Mouse (Mus musculus) left cerebral cortex, postnatal 10 days (tissue): Measurements from ENCODE around the gene Dpp6. TPM values are rescaled to one million over a fixed set of nuclear protein-coding genes. Genes with fewer than 3 reads are reported as not detected.

ENCODE experiments used
- DNase-seq, 2 experiments: peaks; one replicate each; pipeline ENCODE4 v3.0.0; 2021 to 2022; ENCODE audit warnings: low spot score in 2 of 2, mixed read lengths in 1 of 2; ENCODE audit errors: extremely low spot score in 1 of 2
- intact Hi-C: fragments of 180-260 bp; cut with DNase I; formaldehyde crosslinking; loops from one replicate; pipeline ENCODE4 v1.15.1; 2025
- total RNA-seq, 2 experiments: library from RNA; stranded (reverse); gene quantifications; 2 replicates each; pipeline ENCODE4 v1.2.3; 2021

Dpp6 gene
- total RNA-seq, 2 experiments from 2014 or later = 180 to 184 TPM

- DNase-seq = no peak
- intact Hi-C loops = no loop called here
These were observed 117.9 kb downstream of the Dpp6 start for GRCm38 (mm10) chr5:26934911-26935310.

- intact Hi-C loops = no loop called here
- DNase-seq = no peak
These were observed 124.5 kb downstream of the Dpp6 start for GRCm38 (mm10) chr5:26941471-26941870.

- intact Hi-C loops = no loop called here
- DNase-seq = peak; percentile 19 to 38
These were observed 128.3 kb downstream of the Dpp6 start for GRCm38 (mm10) chr5:26945169-26945920.

- intact Hi-C loops = no loop called here
- DNase-seq = no peak
These were observed 153.1 kb downstream of the Dpp6 start for GRCm38 (mm10) chr5:26969941-26970590.

GRCm38 (mm10) chr5:26973166-26973565 lies 156.2 kb downstream of the Dpp6 start:
- no peak for DNase-seq
- intact Hi-C loops = no loop called here

- intact Hi-C loops = no loop called here
- no peak for DNase-seq
These were observed 162.3 kb downstream of the Dpp6 start for GRCm38 (mm10) chr5:26979348-26979747.

GRCm38 (mm10) chr5:26979755-26980154 lies 162.8 kb downstream of the Dpp6 start:
- intact Hi-C loops = no loop called here
- no peak for DNase-seq

GRCm38 (mm10) chr5:26985114-26985513 lies 168.1 kb downstream of the Dpp6 start:
- intact Hi-C loops = no loop called here
- no peak for DNase-seq

GRCm38 (mm10) chr5:26991587-26991986 lies 174.6 kb downstream of the Dpp6 start:
- no peak for DNase-seq
- intact Hi-C loops = no loop called here

GRCm38 (mm10) chr5:27003537-27003936 lies 186.5 kb downstream of the Dpp6 start:
- intact Hi-C loops = no loop called here
- DNase-seq = no peak

GRCm38 (mm10) chr5:27009157-27009556 lies 192.2 kb downstream of the Dpp6 start:
- intact Hi-C loops = no loop called here
- DNase-seq = no peak

- DNase-seq = no peak
- intact Hi-C loops = no loop called here
These were observed 193.6 kb downstream of the Dpp6 start for GRCm38 (mm10) chr5:27010582-27010981.

GRCm38 (mm10) chr5:27018314-27018956 lies 201.4 kb downstream of the Dpp6 start:
- no peak for DNase-seq
- intact Hi-C loops = no loop called here

GRCm38 (mm10) chr5:27028611-27029010 lies 211.6 kb downstream of the Dpp6 start:
- DNase-seq = no peak
- intact Hi-C loops = no loop called here

GRCm38 (mm10) chr5:27029784-27030183 lies 212.8 kb downstream of the Dpp6 start:
- no peak for DNase-seq
- intact Hi-C loops = loop anchor here (5.0 kb wide), 1 partner anchor 127 kb away; no protein-coding TSS in a partner anchor

- DNase-seq = no peak
- intact Hi-C loops = loop anchor here (5.0 kb wide), 2 partner anchors 133 to 753 kb away; no protein-coding TSS in a partner anchor
These were observed 217.9 kb downstream of the Dpp6 start for GRCm38 (mm10) chr5:27034858-27035257.

GRCm38 (mm10) chr5:27035291-27035690 lies 218.3 kb downstream of the Dpp6 start:
- intact Hi-C loops = loop anchor here (5.0 kb wide), 1 partner anchor 753 kb away; no protein-coding TSS in a partner anchor
- no peak for DNase-seq

- intact Hi-C loops = loop anchor here (5.0 kb wide), 1 partner anchor 754 kb away; no protein-coding TSS in a partner anchor
- peak in 1 of 2 experiments; percentile 34 for DNase-seq
These were observed 218.9 kb downstream of the Dpp6 start for GRCm38 (mm10) chr5:27035891-27036290.

- DNase-seq = no peak
- intact Hi-C loops = loop anchor here (5.0 kb wide), 1 partner anchor 755 kb away; no protein-coding TSS in a partner anchor
These were observed 220.8 kb downstream of the Dpp6 start for GRCm38 (mm10) chr5:27037796-27038195.
